15 mouse cellular contexts compared by ENCODE assay signal in the genomic region with DNA sequence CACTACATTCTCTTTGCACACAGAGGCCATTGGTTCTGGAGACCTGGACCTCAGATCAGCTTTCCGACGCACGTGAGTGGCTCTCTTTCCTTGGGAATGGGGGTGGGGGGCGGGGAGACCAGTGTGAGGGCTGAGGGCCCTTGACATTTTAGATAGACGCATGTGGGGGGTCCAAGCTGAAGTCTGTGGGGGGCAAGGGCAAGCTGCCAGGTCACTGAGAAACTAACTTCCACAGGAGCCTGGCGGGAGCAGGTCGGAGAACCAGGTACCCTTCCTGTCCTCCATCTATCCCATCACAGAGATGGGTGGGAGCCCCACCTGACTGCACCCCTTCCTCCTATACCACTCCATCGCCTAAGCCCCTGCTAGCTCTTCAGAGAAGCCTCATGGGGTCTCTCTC. TPM values are rescaled to one million over a fixed set of nuclear protein-coding genes. Genes with fewer than 3 reads are reported as not detected.
"Had no signal": no experiment of that assay in that cellular context is flagged by ENCODE, and none has a peak within 500 bp of the region (broad histone marks: within the 10 kb centered on the region; RNA-seq: fewer than 3 reads in every experiment).

No protein-coding gene starts in this region.

- H3K9me3 ChIP-seq: liver, embryonic 13.5 days had no signal

- H3K27ac ChIP-seq: layer of hippocampus, adult 2 months; liver, embryonic 13.5 days had no signal

- DNase-seq: kidney, postnatal 25 days; layer of hippocampus, adult 9-11 months; liver, embryonic 13.5 days; lung, adult 2 months; lung, postnatal 14 days; lung, postnatal 4 days; midbrain, embryonic 14.5 days; thymus, adult 18-20 months; thymus, postnatal 36 days had no signal

- H3K36me3 ChIP-seq: liver, embryonic 13.5 days had no signal

- H3K9ac ChIP-seq: liver, embryonic 13.5 days had no signal

- H3K4me2 ChIP-seq: liver, embryonic 13.5 days; midbrain, embryonic 11.5 days had no signal

- H3K4me3 ChIP-seq: layer of hippocampus, adult 2 months; liver, embryonic 13.5 days had no signal

- H3K4me1 ChIP-seq: liver, embryonic 13.5 days had no signal

RNA-seq across cellular contexts. Expression of a gene that starts 3.6 kb away (rescaled TPM):
- total RNA-seq: liver, adult 2 months; megakaryocyte progenitor cell, adult 5-6 weeks; midbrain, postnatal 0 days had no signal
- polyA plus RNA-seq: midbrain, embryonic 11.5 days; midbrain, embryonic 14.5 days; midbrain, postnatal 0 days; neural tube, embryonic 14.5 days had no signal
